In the genomic region with DNA sequence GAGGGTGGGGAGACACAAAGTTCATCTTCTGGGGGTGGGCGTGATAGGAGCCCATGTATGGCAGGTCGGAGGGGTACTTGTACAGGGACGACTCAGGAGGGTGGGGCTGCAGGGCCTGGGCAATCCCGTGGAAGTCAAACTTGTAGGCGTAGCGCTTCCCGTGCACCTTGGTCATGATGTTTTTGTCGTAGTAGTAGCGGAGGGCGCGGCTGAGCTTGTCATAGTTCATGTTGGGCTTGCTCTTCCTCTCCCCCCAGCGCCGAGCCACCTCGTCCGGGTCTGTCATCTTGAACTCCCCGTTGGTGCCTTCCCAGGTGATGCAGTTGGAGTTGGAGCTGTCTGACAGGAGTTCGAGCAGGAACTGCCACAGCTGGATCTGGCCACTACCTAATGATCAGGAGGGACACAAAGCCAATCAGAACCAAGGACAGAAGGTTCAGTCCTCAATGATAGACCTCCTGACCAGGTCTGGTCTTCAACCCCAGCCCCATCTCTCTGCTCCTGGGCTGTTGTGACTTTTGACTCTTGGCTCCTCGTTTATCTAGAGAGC, we compare ENCODE assay signal across 20 mouse cellular contexts.
"Had no signal": no experiment of that assay in that cellular context is flagged by ENCODE, and none has a peak within 500 bp of the region (broad histone marks: within the 10 kb centered on the region; RNA-seq: fewer than 3 reads in every experiment).

No protein-coding gene starts in this region.

- DNase-seq: kidney, adult 2 months; kidney, postnatal 10 days; kidney, postnatal 36 days; layer of hippocampus, postnatal 36 days; left cerebral cortex, postnatal 4 days; liver, postnatal 0 days; lung, embryonic 14.5 days; midbrain, embryonic 14.5 days; right cerebral cortex, adult 18-20 months; right cerebral cortex, postnatal 14 days; right cerebral cortex, postnatal 4 days; thymus, adult 18-20 months; thymus, postnatal 36 days had no signal

- ATAC-seq: liver, postnatal 0 days had no signal

- H3K4me2 ChIP-seq: limb, embryonic 12.5 days; limb, embryonic 15.5 days; liver, embryonic 11.5 days; lung, embryonic 14.5 days; midbrain, embryonic 11.5 days had no signal

- H3K27me3 ChIP-seq: limb, embryonic 12.5 days; limb, embryonic 15.5 days had no signal

- H3K27ac ChIP-seq: left cerebral cortex, adult 2 months; limb, embryonic 12.5 days; limb, embryonic 15.5 days; liver, embryonic 14.5 days; macrophage had no signal

- H3K9me3 ChIP-seq: limb, embryonic 12.5 days; limb, embryonic 15.5 days had no signal

- H3K4me3 ChIP-seq: left cerebral cortex, adult 2 months; limb, embryonic 12.5 days; limb, embryonic 15.5 days had no signal

- H3K9ac ChIP-seq: limb, embryonic 12.5 days; limb, embryonic 15.5 days; liver, embryonic 14.5 days; liver, postnatal 0 days; lung, embryonic 14.5 days had no signal
